Mouse (Mus musculus) intestine, postnatal 0 days (tissue): ENCODE measurements around the gene Vipr2. TPM values are rescaled to one million over a fixed set of nuclear protein-coding genes. Genes with fewer than 3 reads are reported as not detected.

Experiments used
- ATAC-seq: fragments of 200-750 bp; cut with Nextera tagmentation; 2 replicates; pipeline ENCODE4 v1.8.0; 2017; ENCODE audit warnings: mild to moderate bottlenecking, moderate TSS enrichment, moderate library complexity
- H3K27ac ChIP-seq: fragments of 300-500 bp; sonication (generic); 2 replicates; pipeline ENCODE4 v1.5.1; 2014; ENCODE audit warnings: mild to moderate bottlenecking, low read depth, low read length, moderate library complexity
- H3K27me3 ChIP-seq: fragments of 300-500 bp; sonication (generic); replicated peaks from 2 replicates; pipeline ENCODE4 v1.6.1; 2014; ENCODE audit warnings: low read length, mixed read lengths; ENCODE audit not compliant: control insufficient read depth, insufficient read depth
- H3K36me3 ChIP-seq: fragments of 300-500 bp; sonication (generic); 2 replicates; pipeline ENCODE4 v1.6.1; 2014; ENCODE audit warnings: mild to moderate bottlenecking, moderate library complexity; ENCODE audit not compliant: control insufficient read depth, insufficient read depth
- H3K4me1 ChIP-seq: fragments of 300-500 bp; sonication (generic); replicated peaks from 2 replicates; pipeline ENCODE4 v1.6.1; 2014; ENCODE audit warnings: antibody characterized with exemption, low read length, mixed read lengths; ENCODE audit not compliant: control insufficient read depth, insufficient read depth
- H3K4me2 ChIP-seq: fragments of 300-500 bp; sonication (generic); replicated peaks from 2 replicates; pipeline ENCODE4 v1.6.1; 2014; ENCODE audit warnings: low read depth, mild to moderate bottlenecking, moderate library complexity
- H3K4me3 ChIP-seq: fragments of 300-500 bp; sonication (generic); 2 replicates; pipeline ENCODE4 v1.5.1; 2014; ENCODE audit warnings: low read depth, low read length
- H3K9ac ChIP-seq: fragments of 300-500 bp; sonication (generic); 2 replicates; pipeline ENCODE4 v1.6.1; 2014; ENCODE audit warnings: mild to moderate bottlenecking, low read depth, low read length
- H3K9me3 ChIP-seq: fragments of 300-500 bp; sonication (generic); 2 replicates; pipeline ENCODE4 v1.6.1; 2016; ENCODE audit warnings: mixed run types; ENCODE audit not compliant: control insufficient read depth
- CTCF ChIP-seq: sonication (generic); IDR thresholded peaks from 2 replicates; pipeline ENCODE4 v1.5.1; 2016; ENCODE audit warnings: low read depth, mild to moderate bottlenecking, control low read depth, antibody characterized with exemption, moderate library complexity
- WGBS: fragments of 180-500 bp; shearing (Covaris S2); extraction: QIAGEN DNeasy Blood & Tissue Kit; methylation state at CpG from one replicate; pipeline ENCODE4 v1.1.7; 2014; 5-methylcytosine and 5-hydroxymethylcytosine counted together
- polyA plus RNA-seq: library from polyadenylated mRNA; unstranded; fragments of >200 nt; fragmentation: Nextera tagmentation; extraction: Ambion mirVana; gene quantifications from 2 replicates; pipeline ENCODE4 v1.2.1, GENCODE M21; 2015

The Vipr2 gene
- polyA plus RNA-seq: 1.7 and 2.2 TPM in 2 replicates

DNA sequence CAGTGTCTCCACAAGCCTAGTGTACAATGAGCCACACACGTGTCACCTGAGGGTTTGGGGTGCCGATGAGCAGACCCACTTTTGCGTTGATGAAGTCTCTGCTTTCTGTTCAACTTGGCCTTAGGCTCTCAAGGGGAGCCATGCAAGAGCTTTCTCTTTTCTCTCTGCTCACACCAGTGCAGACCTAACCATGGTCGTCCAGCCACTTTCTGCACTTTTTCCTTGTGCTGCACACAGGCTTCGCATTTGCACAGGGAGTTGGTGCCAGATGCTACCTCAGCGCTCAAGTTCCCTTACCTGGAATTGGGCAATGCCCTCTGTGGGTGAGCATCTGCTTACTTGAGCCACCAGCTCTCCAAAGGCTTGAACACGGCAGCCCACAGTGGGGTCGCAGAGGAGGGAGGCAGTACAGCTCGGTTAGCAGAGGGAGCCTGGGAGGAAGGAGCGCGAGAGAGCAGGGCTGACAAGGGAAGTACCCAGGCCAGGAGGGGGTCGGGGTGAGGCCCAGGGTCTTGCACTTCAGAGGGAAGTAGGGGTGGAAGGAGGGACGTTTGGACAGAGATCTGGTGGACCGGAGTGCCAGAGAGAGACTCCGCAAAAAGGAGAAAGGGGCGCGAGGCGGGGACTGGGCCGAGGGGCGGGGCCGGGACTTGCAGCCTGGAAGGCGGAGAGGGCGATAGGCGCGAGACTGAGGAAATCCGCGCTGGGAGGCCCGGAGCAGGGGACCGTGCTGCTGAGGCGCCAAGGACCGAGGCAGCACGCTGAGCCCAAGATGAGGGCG lies at the start of gene Vipr2:
Gene Vipr2, plus strand, starts transcription at position 653 of the 781 bp plus-strand sequence.
- peaks cover 4% of the 10 kb centered on the region; the same call in 1 of the 2 replicates for H3K27me3 ChIP-seq
- H3K36me3 ChIP-seq: no peaks in the 10 kb centered on the region
- peak within 1 kb of the TSS; percentile 91 for H3K4me2 ChIP-seq
- H3K27ac ChIP-seq: no peak within 1 kb of the TSS
- TF ChIP-seq CTCF: no peak
- WGBS: 6% methylated on average over 33 of the region's 33 CpGs
- peak within 1 kb of the TSS; percentile 54 for H3K9ac ChIP-seq
- no peaks in the 10 kb centered on the region for H3K9me3 ChIP-seq
- H3K4me3 ChIP-seq: peak within 1 kb of the TSS; percentile 55
- H3K4me1 ChIP-seq: no peaks in the 10 kb centered on the region
- ATAC-seq: peak; percentile 83

DNA sequence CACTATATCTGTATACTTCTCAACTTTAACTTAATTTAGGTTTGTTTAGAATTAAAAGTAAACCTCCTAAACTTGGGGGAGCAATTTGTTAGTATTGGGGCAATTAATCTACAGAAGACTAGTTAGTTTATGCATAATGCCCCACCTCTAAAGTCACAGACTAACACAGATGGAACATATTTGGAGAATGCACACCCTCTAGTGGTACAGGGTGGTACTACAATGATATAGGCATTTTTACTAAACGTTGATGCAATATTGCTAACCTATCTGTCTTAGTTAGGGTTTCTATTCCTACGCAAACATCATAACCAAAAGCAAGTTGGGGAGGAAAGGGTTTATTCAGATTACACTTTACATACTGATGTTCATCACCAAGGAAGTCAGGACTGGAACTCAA lies 49.4 kb upstream of the Vipr2 start:
- ATAC-seq: no peak
- 55% methylated on average over 2 of the region's 2 CpGs for WGBS
- Histone ChIP-seq H3K36me3 (no peaks in the 10 kb centered on the region), H3K27ac (no peak overlapping the region), H3K27me3 (no peaks in the 10 kb centered on the region), H3K9me3 (no peaks in the 10 kb centered on the region), H3K9ac (no peak overlapping the region), H3K4me3 (no peak overlapping the region), H3K4me1 (no peaks in the 10 kb centered on the region), H3K4me2 (no peak overlapping the region)
- peak; percentile 82 for TF ChIP-seq CTCF

DNA sequence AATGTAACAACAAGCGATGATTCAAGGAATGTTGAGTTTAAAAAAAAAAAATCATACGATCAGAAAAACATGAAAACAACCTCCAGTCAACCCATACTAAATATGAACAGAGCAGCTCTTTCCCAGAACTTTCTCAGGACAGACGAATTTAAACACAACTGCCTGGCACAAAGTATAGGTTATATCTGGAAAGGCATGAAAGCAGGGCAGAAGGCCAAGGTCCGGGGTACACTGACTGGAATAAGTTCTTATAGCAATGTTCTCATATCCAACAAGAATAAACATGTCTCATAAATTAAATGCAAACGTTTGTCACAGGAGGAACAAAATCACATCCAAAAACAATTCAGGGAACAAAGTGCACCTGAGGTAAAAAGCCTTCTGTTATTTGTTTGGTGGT lies 42.2 kb upstream of the Vipr2 start:
- no peaks in the 10 kb centered on the region for H3K36me3 ChIP-seq
- 67% methylated on average over 5 of the region's 5 CpGs for WGBS
- H3K4me3 ChIP-seq: no peak overlapping the region
- no peaks in the 10 kb centered on the region for H3K27me3 ChIP-seq
- no peak overlapping the region for H3K9ac ChIP-seq
- H3K4me2 ChIP-seq: no peak overlapping the region
- TF ChIP-seq CTCF: no peak
- no peaks in the 10 kb centered on the region for H3K9me3 ChIP-seq
- no peak for ATAC-seq
- H3K27ac ChIP-seq: no peak overlapping the region
- no peaks in the 10 kb centered on the region for H3K4me1 ChIP-seq

DNA sequence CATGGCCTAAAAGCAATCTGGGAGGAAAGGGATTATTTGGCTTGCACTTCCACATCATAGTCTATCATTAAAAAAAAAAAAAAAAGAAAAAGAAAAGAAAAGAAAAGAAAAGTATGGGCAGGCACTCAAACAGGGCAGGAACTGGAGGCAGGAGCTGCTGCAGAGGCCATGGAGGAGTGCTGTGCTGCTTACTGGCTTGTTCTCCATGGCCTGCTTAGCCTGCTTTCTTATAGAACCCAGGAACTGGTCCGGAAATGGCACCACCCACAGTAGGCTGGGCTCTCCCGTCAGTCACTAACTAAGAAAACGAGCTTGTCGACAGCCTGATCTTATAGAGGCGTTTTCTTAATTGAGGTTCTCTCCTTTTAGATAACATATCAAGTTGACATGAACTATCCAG lies 32.7 kb upstream of the Vipr2 start:
- H3K4me2 ChIP-seq: no peak overlapping the region
- H3K4me1 ChIP-seq: no peaks in the 10 kb centered on the region; the same call in 1 of the 2 replicates
- H3K27ac ChIP-seq: no peak overlapping the region
- H3K27me3 ChIP-seq: no peaks in the 10 kb centered on the region
- WGBS: 79% methylated on average over 5 of the region's 5 CpGs
- H3K9ac ChIP-seq: no peak overlapping the region
- no peak overlapping the region for H3K4me3 ChIP-seq
- TF ChIP-seq CTCF: no peak
- H3K36me3 ChIP-seq: 0 out of 2 replicates have a peak, but pooled peaks cover under 1% of the 10 kb centered on the region
- H3K9me3 ChIP-seq: no peaks in the 10 kb centered on the region
- ATAC-seq: no peak

DNA sequence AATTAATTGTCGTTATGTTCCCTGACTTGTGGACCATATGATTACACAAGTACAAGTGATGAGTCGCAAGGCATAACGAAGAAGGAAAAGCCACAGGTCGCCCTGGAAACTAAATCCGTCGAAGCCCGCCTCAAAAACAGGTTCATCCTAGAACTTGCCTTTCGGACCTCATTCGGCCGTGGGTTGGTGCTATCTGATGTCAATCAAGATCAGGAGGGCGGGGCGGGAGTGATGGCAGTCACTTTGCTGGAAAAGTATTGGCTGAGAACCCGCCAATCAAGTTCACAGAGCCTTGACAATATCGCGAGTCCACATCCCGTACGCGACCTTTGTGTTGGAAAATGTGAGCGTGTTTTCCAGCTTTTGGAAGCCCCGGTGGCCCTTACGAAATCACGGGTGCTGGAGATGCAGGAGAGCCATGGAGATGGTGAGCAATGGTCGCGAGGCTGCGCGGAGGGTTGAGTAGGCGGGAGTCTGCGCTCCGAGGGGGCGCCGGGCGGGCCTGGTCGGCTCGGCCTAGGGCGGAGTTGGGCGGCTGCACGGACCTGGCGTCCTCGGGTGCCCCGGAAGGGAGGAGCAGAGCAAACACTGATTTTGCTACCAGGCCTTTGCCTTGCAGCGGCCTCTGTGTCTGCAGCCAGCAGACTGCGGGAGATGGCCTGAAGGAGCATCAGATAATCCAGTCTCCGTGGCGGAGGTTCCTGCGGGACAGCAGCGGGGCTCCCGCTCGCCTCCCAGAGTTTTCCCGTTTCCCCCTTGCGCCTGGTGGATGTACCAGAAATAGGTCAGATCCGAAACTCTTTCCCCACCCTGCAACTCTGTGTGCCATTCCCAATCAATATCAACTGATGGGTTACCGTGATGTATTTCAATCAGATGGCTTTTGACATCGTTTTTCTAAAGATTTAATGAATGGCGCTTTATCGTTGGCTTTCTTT lies 29.8 kb upstream of the Vipr2 start, which contains the start of gene Zfp386:
Gene Zfp386, plus strand, starts transcription at position 285 of the 938 bp plus-strand sequence.
- peak; percentile 100 for ATAC-seq

DNA sequence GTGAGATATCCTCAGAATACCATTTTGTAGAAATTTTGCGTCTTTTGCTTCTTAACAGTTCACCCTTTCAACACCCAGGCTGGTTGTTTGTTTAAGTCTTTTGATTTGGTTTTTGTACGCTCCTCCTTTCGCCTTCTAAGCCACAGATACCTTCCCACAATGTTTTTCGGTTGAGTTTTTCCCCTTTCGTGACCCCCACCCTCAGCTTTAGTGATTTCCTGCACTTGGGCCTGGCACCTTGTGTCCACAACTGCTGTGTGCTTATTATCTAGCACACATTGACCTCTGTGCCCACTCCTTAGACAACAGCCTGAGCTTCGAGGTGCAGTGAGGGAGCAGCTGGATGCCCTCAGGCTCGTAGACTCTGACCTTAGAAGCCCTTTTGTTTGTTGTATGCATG lies 28.8 kb upstream of the Vipr2 start:
- H3K9me3 ChIP-seq: no peaks in the 10 kb centered on the region
- H3K4me1 ChIP-seq: no peaks in the 10 kb centered on the region; the same call in 1 of the 2 replicates
- WGBS: 54% methylated on average over 7 of the region's 7 CpGs
- no peaks in the 10 kb centered on the region for H3K27me3 ChIP-seq
- H3K4me3 ChIP-seq: peak overlapping the region; percentile 81
- H3K4me2 ChIP-seq: peak overlapping the region; percentile 67
- peak overlapping the region; percentile 70 for H3K9ac ChIP-seq
- 0 out of 2 replicates have a peak, but pooled peaks cover 4% of the 10 kb centered on the region for H3K36me3 ChIP-seq
- TF ChIP-seq CTCF: no peak
- no peak overlapping the region for H3K27ac ChIP-seq
- ATAC-seq: no peak

More for the DNA sequence above, 29.8 kb upstream of the Vipr2 start, which contains the start of gene Zfp386:
- WGBS: under 1% methylated on average over 55 of the region's 55 CpGs
- TF ChIP-seq CTCF: no peak; the same call in 1 of the 2 replicates
- Histone ChIP-seq H3K4me1 (no peaks in the 10 kb centered on the region; the same call in 1 of the 2 replicates), H3K27me3 (no peaks in the 10 kb centered on the region), H3K27ac (peak within 1 kb of the TSS; percentile 95), H3K36me3 (0 out of 2 replicates have a peak, but pooled peaks cover 4% of the 10 kb centered on the region), H3K4me3 (peak within 1 kb of the TSS; percentile 81), H3K9me3 (no peaks in the 10 kb centered on the region), H3K4me2 (peak within 1 kb of the TSS; percentile 67), H3K9ac (peak within 1 kb of the TSS; percentile 70)
